Mouse (Mus musculus) hindbrain, embryonic 15.5 days (tissue): ENCODE results near the gene Pcgf1. TPM values are rescaled to one million over a fixed set of nuclear protein-coding genes. Genes with fewer than 3 reads are reported as not detected.

ENCODE experiments used
- ATAC-seq: fragments of 200-750 bp; cut with Nextera tagmentation; 2 replicates; pipeline ENCODE4 v1.8.0; 2017; ENCODE audit warnings: low read depth, moderate number of reproducible peaks, moderate TSS enrichment; ENCODE audit not compliant: low FRiP score
- H3K27ac ChIP-seq: fragments of 300-500 bp; sonication (generic); replicated peaks from 2 replicates; pipeline ENCODE4 v1.5.1; 2015; ENCODE audit warnings: mild to moderate bottlenecking, inconsistent platforms
- H3K27me3 ChIP-seq: fragments of 300-500 bp; sonication (generic); 2 replicates; pipeline ENCODE4 v1.6.1; 2015; ENCODE audit warnings: control low read depth, inconsistent platforms
- H3K36me3 ChIP-seq: fragments of 300-500 bp; sonication (generic); 2 replicates; pipeline ENCODE4 v1.6.1; 2015; ENCODE audit warnings: control low read depth, inconsistent platforms
- H3K4me1 ChIP-seq: fragments of 300-500 bp; sonication (generic); replicated peaks from 2 replicates; pipeline ENCODE4 v1.6.1; 2015; ENCODE audit warnings: control low read depth, inconsistent platforms
- H3K4me2 ChIP-seq: fragments of 300-500 bp; sonication (generic); 2 replicates; pipeline ENCODE4 v1.6.1; 2015; ENCODE audit warnings: moderate library complexity, mild to moderate bottlenecking, inconsistent platforms
- H3K4me3 ChIP-seq: fragments of 300-500 bp; sonication (generic); 2 replicates; pipeline ENCODE4 v1.5.1; 2015; ENCODE audit warnings: mild to moderate bottlenecking, inconsistent platforms
- H3K9ac ChIP-seq: fragments of 300-500 bp; sonication (generic); 2 replicates; pipeline ENCODE4 v1.6.1; 2015; ENCODE audit warnings: inconsistent platforms
- H3K9me3 ChIP-seq: fragments of 300-500 bp; sonication (generic); 2 replicates; pipeline ENCODE4 v1.6.1; 2016; ENCODE audit warnings: control low read depth, inconsistent platforms
- WGBS: fragments of 180-500 bp; shearing (Covaris S2); methylation state at CpG from one replicate; pipeline ENCODE4 v1.1.7; 2015; 5-methylcytosine and 5-hydroxymethylcytosine counted together
- microRNA counts: library from miRNA; unstranded; fragments of <30 nt; microRNA quantifications from one replicate; lab custom pipeline; 2016
- microRNA-seq: library from miRNA; unstranded; fragments of <30 nt; microRNA quantifications from one replicate; pipeline ENCODE4, GENCODE M21; 2016
- polyA plus RNA-seq: library from polyadenylated mRNA; unstranded; fragments of >200 nt; fragmentation: Nextera tagmentation; extraction: Ambion mirVana; gene quantifications from 2 replicates; pipeline ENCODE4 v1.2.1, GENCODE M21; 2015

The Pcgf1 gene
- polyA plus RNA-seq, 1 experiment from 2014 or later = 45.9 TPM

- Histone ChIP-seq H3K9ac (peak within 1 kb of the TSS; percentile 76), H3K4me1 (peaks cover 68% of the 10 kb centered on the region), H3K27me3 (no peaks in the 10 kb centered on the region), H3K4me3 (peak within 1 kb of the TSS; percentile 65), H3K9me3 (no peaks in the 10 kb centered on the region), H3K27ac (peak within 1 kb of the TSS; percentile 95), H3K4me2 (peak within 1 kb of the TSS; percentile 99), H3K36me3 (peaks cover 22% of the 10 kb centered on the region)
- under 1% methylated on average over 38 of the region's 38 CpGs for WGBS
- ATAC-seq = peak; percentile 96
Observed at GRCm38 (mm10) chr6:83120930-83121862, 43.5 kb downstream of the Pcgf1 start, which contains the start of gene Wbp1. Gene Wbp1 (minus strand): TSS chr6:83121559.

DNA sequence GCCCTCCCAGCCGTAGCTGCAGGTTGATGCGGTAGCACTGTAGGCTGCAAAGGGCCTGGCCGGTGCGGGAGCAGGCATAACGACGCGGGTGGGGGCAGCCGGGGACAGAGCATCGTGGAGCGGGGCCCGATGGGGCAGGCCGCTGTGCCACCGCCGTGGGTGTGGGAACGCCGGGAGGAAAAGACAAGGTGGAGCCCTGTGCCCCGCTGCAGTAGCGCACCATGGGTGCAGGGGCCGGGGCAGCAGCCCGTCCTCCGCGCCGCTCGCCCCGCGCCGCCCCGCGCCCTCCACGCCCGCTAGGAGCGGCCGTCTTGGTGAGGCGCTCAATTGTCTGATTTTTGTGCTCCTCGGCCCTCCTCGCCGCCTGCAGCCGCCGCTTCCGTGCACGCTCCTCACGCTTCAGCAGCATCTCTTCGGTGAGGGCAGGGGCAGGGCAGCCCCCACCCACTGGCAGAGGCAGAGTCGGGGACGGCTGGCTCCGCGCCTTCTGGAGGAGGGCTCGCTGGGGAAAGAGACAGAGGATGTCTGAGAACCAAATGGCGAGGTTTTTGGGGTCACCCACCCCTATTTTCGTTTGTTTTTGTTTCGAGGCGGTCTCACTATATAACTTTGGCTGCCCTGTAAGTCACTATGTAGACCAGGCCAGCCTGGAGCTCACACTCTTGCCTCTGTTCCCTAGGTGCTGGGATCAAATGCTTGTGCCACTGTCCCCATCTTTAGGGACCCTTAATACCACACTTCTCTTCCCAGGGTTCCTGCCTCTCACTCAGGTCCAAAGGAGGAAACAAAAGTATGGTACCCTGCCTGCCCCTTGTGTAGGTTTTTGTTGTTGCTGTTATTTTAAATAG lies 44.4 kb downstream of the Pcgf1 start:
- ATAC-seq = peak; percentile 2; the same call in 1 of the 2 replicates
- H3K4me2 ChIP-seq = peak overlapping the region; percentile 99
- WGBS = 2% methylated on average over 38 of the region's 52 CpGs
- H3K27ac ChIP-seq = peak overlapping the region; percentile 95
- peak overlapping the region; percentile 76 for H3K9ac ChIP-seq
- no peaks in the 10 kb centered on the region for H3K9me3 ChIP-seq
- peaks cover 20% of the 10 kb centered on the region for H3K36me3 ChIP-seq
- H3K4me1 ChIP-seq = peaks cover 59% of the 10 kb centered on the region
- H3K27me3 ChIP-seq = no peaks in the 10 kb centered on the region
- peak overlapping the region; percentile 65 for H3K4me3 ChIP-seq

GRCm38 (mm10) chr6:83122961-83123360 lies 45.3 kb downstream of the Pcgf1 start:
- Histone ChIP-seq H3K4me3 (peak overlapping the region; percentile 65; the same call in 1 of the 2 replicates), H3K4me2 (peak overlapping the region; percentile 99), H3K4me1 (peaks cover 56% of the 10 kb centered on the region), H3K9ac (no peak overlapping the region), H3K36me3 (peaks cover 11% of the 10 kb centered on the region), H3K9me3 (no peaks in the 10 kb centered on the region), H3K27me3 (no peaks in the 10 kb centered on the region), H3K27ac (no peak overlapping the region)
- WGBS = 56% methylated on average over 5 of the region's 5 CpGs
- ATAC-seq = no peak

DNA sequence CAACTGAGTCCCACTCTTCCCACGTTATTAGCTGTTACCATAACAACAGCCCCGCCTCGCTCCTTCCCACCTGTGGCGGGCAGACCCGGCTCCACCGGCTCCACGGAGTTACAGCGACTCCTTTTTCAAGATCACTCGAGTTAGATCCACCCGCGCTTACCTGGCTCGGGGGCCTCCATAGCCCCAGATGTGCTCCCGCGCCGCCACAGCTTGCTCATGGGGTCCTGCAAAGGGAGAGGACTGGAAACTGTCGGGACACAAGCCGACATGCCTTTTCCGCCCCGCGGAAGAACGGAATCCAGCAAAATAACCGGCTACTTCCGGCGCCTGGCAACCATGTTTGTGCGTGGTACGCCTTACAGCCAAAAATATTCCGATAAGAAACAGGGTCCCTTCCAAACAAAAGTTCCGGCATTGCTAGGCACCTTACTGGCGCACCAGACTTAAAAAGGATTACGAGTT lies 47.2 kb downstream of the Pcgf1 start:
- peak overlapping the region; percentile 81 for H3K4me3 ChIP-seq
- H3K27me3 ChIP-seq = no peaks in the 10 kb centered on the region
- no peaks in the 10 kb centered on the region for H3K9me3 ChIP-seq
- H3K9ac ChIP-seq = peak overlapping the region; percentile 65
- peak overlapping the region; percentile 71 for H3K27ac ChIP-seq
- H3K4me1 ChIP-seq = peaks cover 41% of the 10 kb centered on the region
- no peaks in the 10 kb centered on the region for H3K36me3 ChIP-seq
- H3K4me2 ChIP-seq = peak overlapping the region; percentile 96
- ATAC-seq = peak; percentile 4; the same call in 1 of the 2 replicates
- under 1% methylated on average over 30 of the region's 30 CpGs for WGBS

DNA sequence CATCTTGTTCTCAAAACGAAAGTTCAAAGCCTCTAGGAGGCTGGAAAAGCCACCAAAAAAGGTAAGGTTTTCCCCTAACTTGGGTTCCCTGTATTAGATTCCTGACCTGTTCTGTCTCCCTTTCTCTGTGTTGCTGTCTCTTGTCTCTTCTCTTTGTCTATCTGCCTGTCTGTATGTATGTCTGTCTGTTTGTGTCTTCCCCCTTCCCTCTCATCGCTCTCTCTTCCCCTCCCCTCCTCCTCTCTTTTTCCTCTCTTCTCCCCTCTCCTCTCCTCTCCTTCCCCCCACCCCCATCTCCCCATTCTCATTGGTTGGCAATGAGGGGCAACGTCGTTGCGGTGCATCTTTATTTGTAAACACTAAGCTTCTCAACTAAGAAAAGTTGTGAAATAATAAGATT lies 47.7 kb downstream of the Pcgf1 start, which contains the start of gene Ino80b:
Gene Ino80b (minus strand): TSS at position 101 of the 400 bp plus-strand sequence.
- peak within 1 kb of the TSS; percentile 96 for H3K4me2 ChIP-seq
- 19% methylated on average over 5 of the region's 5 CpGs for WGBS

DNA sequence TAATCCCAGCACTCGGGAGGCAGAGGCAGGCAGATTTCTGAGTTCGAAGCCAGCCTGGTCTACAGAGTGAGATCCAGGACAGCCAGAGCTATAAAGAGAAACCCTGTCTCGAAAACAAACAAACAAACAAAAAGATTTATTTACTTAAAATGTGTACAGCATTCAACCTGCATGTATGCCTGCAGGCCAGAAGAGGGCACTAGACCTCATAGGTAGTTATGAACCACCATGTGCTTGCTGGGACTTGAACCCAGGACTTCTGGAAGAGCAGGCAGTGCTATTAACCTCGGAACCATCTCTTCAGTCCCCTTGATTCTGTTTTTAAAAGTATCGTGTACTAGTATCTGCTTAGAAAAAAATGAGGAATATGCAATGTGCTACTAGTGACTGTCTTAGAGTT lies 49.8 kb downstream of the Pcgf1 start:
- H3K36me3 ChIP-seq = no peaks in the 10 kb centered on the region
- H3K27ac ChIP-seq = no peak overlapping the region
- no peak overlapping the region for H3K9ac ChIP-seq
- no peak overlapping the region for H3K4me3 ChIP-seq
- WGBS = 98% methylated on average over 5 of the region's 5 CpGs
- no peak for ATAC-seq
- no peaks in the 10 kb centered on the region for H3K9me3 ChIP-seq
- no peak overlapping the region for H3K4me2 ChIP-seq
- H3K4me1 ChIP-seq = peaks cover 24% of the 10 kb centered on the region
- H3K27me3 ChIP-seq = no peaks in the 10 kb centered on the region

More for the DNA sequence above, 47.7 kb downstream of the Pcgf1 start, which contains the start of gene Ino80b:
- no peaks in the 10 kb centered on the region for H3K36me3 ChIP-seq
- no peak for ATAC-seq
- H3K4me3 ChIP-seq = peak within 1 kb of the TSS; percentile 81
- H3K27ac ChIP-seq = peak within 1 kb of the TSS; percentile 71
- H3K9ac ChIP-seq = peak within 1 kb of the TSS; percentile 65
- H3K4me1 ChIP-seq = peaks cover 37% of the 10 kb centered on the region
- H3K27me3 ChIP-seq = no peaks in the 10 kb centered on the region
- no peaks in the 10 kb centered on the region for H3K9me3 ChIP-seq

MicroRNAs encoded within 50 kb of the gene (microRNA counts, 519-probe panel; counts per million panel counts)
- not detected for microRNA mmu-miR-3470a+mmu-miR-3470b (lab: Ali Mortazavi, UCI)

Small RNA genes lying within 50 kb of the gene (microRNA-seq; reads per million reads assigned to microRNA genes)
- gene Mir3470a = not detected
- gene Mir7040 = not detected

Other genes starting within 250 kb of the Pcgf1 start
- 22.5 and 22.7 TPM in 2 replicates for gene Sema4f, start 138.1 kb upstream of the Pcgf1 start, polyA plus RNA-seq
- gene M1ap, start 131.0 kb upstream of the Pcgf1 start, polyA plus RNA-seq = 0.61 TPM in 1 of 2 replicates, not detected in the other
- gene Dok1, start 44.4 kb upstream of the Pcgf1 start, polyA plus RNA-seq = 1.7 and 2.6 TPM in 2 replicates
- 6.6 and 6.7 TPM in 2 replicates for gene Loxl3, start 43.7 kb upstream of the Pcgf1 start, polyA plus RNA-seq
- 168 and 186 TPM in 2 replicates for gene Aup1, start 23.3 kb upstream of the Pcgf1 start, polyA plus RNA-seq
- 78.3 and 79.8 TPM in 2 replicates for gene Htra2, start 22.6 kb upstream of the Pcgf1 start, polyA plus RNA-seq
- gene Dqx1, start 20.0 kb upstream of the Pcgf1 start, polyA plus RNA-seq = 0.62 and 0.75 TPM in 2 replicates
- gene Tlx2, start 7.6 kb upstream of the Pcgf1 start, polyA plus RNA-seq = 1.2 TPM in 1 of 2 replicates, not detected in the other
- gene Lbx2, start 8.5 kb downstream of the Pcgf1 start, polyA plus RNA-seq = not detected in 2 replicates
- 5.9 and 6.8 TPM in 2 replicates for gene Ccdc142, start 23.7 kb downstream of the Pcgf1 start, polyA plus RNA-seq
- 5.5 and 6.0 TPM in 2 replicates for gene Gm42688, start 23.7 kb downstream of the Pcgf1 start, polyA plus RNA-seq
- gene Mrpl53, start 31.2 kb downstream of the Pcgf1 start, polyA plus RNA-seq = 113 and 124 TPM in 2 replicates
- 22.8 and 27.2 TPM in 2 replicates for gene Mogs, start 37.6 kb downstream of the Pcgf1 start, polyA plus RNA-seq
- gene Wbp1, start 43.7 kb downstream of the Pcgf1 start, polyA plus RNA-seq = 155 and 161 TPM in 2 replicates
- gene Ino80b, start 47.6 kb downstream of the Pcgf1 start, polyA plus RNA-seq = 13.8 and 16.3 TPM in 2 replicates
- 14.9 and 17.8 TPM in 2 replicates for gene Rtkn, start 57.6 kb downstream of the Pcgf1 start, polyA plus RNA-seq
- gene Wdr54, start 78.5 kb downstream of the Pcgf1 start, polyA plus RNA-seq = 17.8 and 19.3 TPM in 2 replicates
- 9.7 and 9.8 TPM in 2 replicates for gene 1700003E16Rik, start 78.5 kb downstream of the Pcgf1 start, polyA plus RNA-seq
- 148 and 160 TPM in 2 replicates for gene Dctn1, start 88.1 kb downstream of the Pcgf1 start, polyA plus RNA-seq
- gene Slc4a5, start 142.0 kb downstream of the Pcgf1 start, polyA plus RNA-seq = 2.2 and 2.8 TPM in 2 replicates
- 28.9 and 32.8 TPM in 2 replicates for gene Mthfd2, start 248.0 kb downstream of the Pcgf1 start, polyA plus RNA-seq
- 22.9 and 24.6 TPM in 2 replicates for gene Mob1a, start 248.1 kb downstream of the Pcgf1 start, polyA plus RNA-seq